Mouse (Mus musculus): ENCODE measurements at regions not wholly inside any gene's neighbourhood (a gene's known extent, or its start where the extent isn't known, plus 50 kb on each side); places are given as distances from the start of the nearest gene placed in this dataset.

- Histone ChIP-seq H3K36me3 (ENCODE audit: control insufficient read depth, insufficient read depth, low read length) (no peaks in the 10 kb centered on the region), H3K4me3 (ENCODE audit: low read depth, low read length) (no peak overlapping the region), H3K4me1 (ENCODE audit: control insufficient read depth, insufficient read depth, low read length) (no peaks in the 10 kb centered on the region), H3K9ac (ENCODE audit: low read length) (no peak overlapping the region), H3K9me3 (ENCODE audit: control insufficient read depth, low read length) (no peaks in the 10 kb centered on the region), H3K27me3 (ENCODE audit: control insufficient read depth, insufficient read depth, low read length) (no peaks in the 10 kb centered on the region), H3K4me2 (no peak overlapping the region), H3K27ac (ENCODE audit: low read depth, low read length) (no peak overlapping the region)
- no peak for ATAC-seq (ENCODE audit: low FRiP score)
- WGBS: 90% methylated on average over 3 of the region's 3 CpGs
- no peak for DNase-seq (ENCODE audit: low spot score, missing footprints)
Observed at GRCm38 (mm10) chr17:73036845-73037244, 70.9 kb upstream of the Lclat1 start.

- H3K36me3 ChIP-seq (ENCODE audit: control insufficient read depth, insufficient read depth, low read length): no peaks in the 10 kb centered on the region
- no peak overlapping the region for H3K4me3 ChIP-seq (ENCODE audit: low read depth, low read length)
- no peak overlapping the region for H3K4me2 ChIP-seq
- H3K27ac ChIP-seq (ENCODE audit: low read depth, low read length): no peak overlapping the region
- ATAC-seq (ENCODE audit: low FRiP score): no peak
- no peaks in the 10 kb centered on the region for H3K4me1 ChIP-seq (ENCODE audit: control insufficient read depth, insufficient read depth, low read length)
- H3K9ac ChIP-seq (ENCODE audit: low read length): no peak overlapping the region
- 90% methylated on average over 2 of the region's 2 CpGs for WGBS
- no peak for DNase-seq (ENCODE audit: low spot score, missing footprints)
- no peaks in the 10 kb centered on the region for H3K9me3 ChIP-seq (ENCODE audit: control insufficient read depth, low read length)
- no peaks in the 10 kb centered on the region for H3K27me3 ChIP-seq (ENCODE audit: control insufficient read depth, insufficient read depth, low read length)
Observed at GRCm38 (mm10) chr17:73038586-73038985, 69.2 kb upstream of the Lclat1 start.

- Histone ChIP-seq H3K27me3 (ENCODE audit: control insufficient read depth, insufficient read depth, low read length) (no peaks in the 10 kb centered on the region), H3K9ac (ENCODE audit: low read length) (no peak overlapping the region), H3K9me3 (ENCODE audit: control insufficient read depth, low read length) (no peaks in the 10 kb centered on the region), H3K4me3 (ENCODE audit: low read depth, low read length) (no peak overlapping the region), H3K36me3 (ENCODE audit: control insufficient read depth, insufficient read depth, low read length) (no peaks in the 10 kb centered on the region), H3K4me2 (no peak overlapping the region), H3K27ac (ENCODE audit: low read depth, low read length) (no peak overlapping the region), H3K4me1 (ENCODE audit: control insufficient read depth, insufficient read depth, low read length) (no peaks in the 10 kb centered on the region)
- ATAC-seq (ENCODE audit: low FRiP score) (no peak), DNase-seq (ENCODE audit: low spot score, missing footprints) (no peak)
- 79% methylated on average over 5 of the region's 5 CpGs for WGBS
Observed at GRCm38 (mm10) chr17:73044918-73045580, 62.7 kb upstream of the Lclat1 start.

GRCm38 (mm10) chr17:73046985-73047384, 60.8 kb upstream of the Lclat1 start:
- H3K4me1 ChIP-seq (ENCODE audit: control insufficient read depth, insufficient read depth, low read length): no peaks in the 10 kb centered on the region
- no peaks in the 10 kb centered on the region for H3K36me3 ChIP-seq (ENCODE audit: control insufficient read depth, insufficient read depth, low read length)
- WGBS: 64% methylated on average over 4 of the region's 4 CpGs
- H3K4me3 ChIP-seq (ENCODE audit: low read depth, low read length): no peak overlapping the region
- no peaks in the 10 kb centered on the region for H3K27me3 ChIP-seq (ENCODE audit: control insufficient read depth, insufficient read depth, low read length)
- no peaks in the 10 kb centered on the region for H3K9me3 ChIP-seq (ENCODE audit: control insufficient read depth, low read length)
- DNase-seq (ENCODE audit: low spot score, missing footprints) (no peak), ATAC-seq (ENCODE audit: low FRiP score) (no peak)
- H3K4me2 ChIP-seq: no peak overlapping the region
- no peak overlapping the region for H3K27ac ChIP-seq (ENCODE audit: low read depth, low read length)
- no peak overlapping the region for H3K9ac ChIP-seq (ENCODE audit: low read length)

- H3K4me2 ChIP-seq: no peak overlapping the region
- H3K9me3 ChIP-seq (ENCODE audit: control insufficient read depth, low read length): no peaks in the 10 kb centered on the region
- 81% methylated on average over 2 of the region's 2 CpGs for WGBS
- H3K27ac ChIP-seq (ENCODE audit: low read depth, low read length): no peak overlapping the region
- DNase-seq (ENCODE audit: low spot score, missing footprints) (no peak), ATAC-seq (ENCODE audit: low FRiP score) (no peak)
- H3K4me1 ChIP-seq (ENCODE audit: control insufficient read depth, insufficient read depth, low read length): no peaks in the 10 kb centered on the region
- H3K36me3 ChIP-seq (ENCODE audit: control insufficient read depth, insufficient read depth, low read length): no peaks in the 10 kb centered on the region
- H3K9ac ChIP-seq (ENCODE audit: low read length): no peak overlapping the region
- H3K27me3 ChIP-seq (ENCODE audit: control insufficient read depth, insufficient read depth, low read length): no peaks in the 10 kb centered on the region
- no peak overlapping the region for H3K4me3 ChIP-seq (ENCODE audit: low read depth, low read length)
Observed at GRCm38 (mm10) chr17:73048164-73048563, 59.6 kb upstream of the Lclat1 start.

GRCm38 (mm10) chr17:73052956-73053355, 54.8 kb upstream of the Lclat1 start:
- no peak overlapping the region for H3K27ac ChIP-seq (ENCODE audit: low read depth, low read length)
- H3K4me2 ChIP-seq: no peak overlapping the region
- no peak for DNase-seq (ENCODE audit: low spot score, missing footprints)
- H3K9me3 ChIP-seq (ENCODE audit: control insufficient read depth, low read length): no peaks in the 10 kb centered on the region
- H3K36me3 ChIP-seq (ENCODE audit: control insufficient read depth, insufficient read depth, low read length): no peaks in the 10 kb centered on the region
- no peak overlapping the region for H3K9ac ChIP-seq (ENCODE audit: low read length)
- no peak overlapping the region for H3K4me3 ChIP-seq (ENCODE audit: low read depth, low read length)
- ATAC-seq (ENCODE audit: low FRiP score): no peak
- H3K4me1 ChIP-seq (ENCODE audit: control insufficient read depth, insufficient read depth, low read length): no peaks in the 10 kb centered on the region
- WGBS: 94% methylated on average over 2 of the region's 2 CpGs
- H3K27me3 ChIP-seq (ENCODE audit: control insufficient read depth, insufficient read depth, low read length): no peaks in the 10 kb centered on the region

GRCm38 (mm10) chr17:73053479-73054215, 54.1 kb upstream of the Lclat1 start:
- Histone ChIP-seq H3K4me1 (ENCODE audit: control insufficient read depth, insufficient read depth, low read length) (no peaks in the 10 kb centered on the region), H3K27me3 (ENCODE audit: control insufficient read depth, insufficient read depth, low read length) (no peaks in the 10 kb centered on the region), H3K36me3 (ENCODE audit: control insufficient read depth, insufficient read depth, low read length) (no peaks in the 10 kb centered on the region), H3K4me3 (ENCODE audit: low read depth, low read length) (no peak overlapping the region), H3K27ac (ENCODE audit: low read depth, low read length) (no peak overlapping the region), H3K9me3 (ENCODE audit: control insufficient read depth, low read length) (no peaks in the 10 kb centered on the region), H3K9ac (ENCODE audit: low read length) (no peak overlapping the region), H3K4me2 (no peak overlapping the region)
- 63% methylated on average over 3 of the region's 3 CpGs for WGBS
- DNase-seq (ENCODE audit: low spot score, missing footprints) (no peak), ATAC-seq (ENCODE audit: low FRiP score) (no peak)

GRCm38 (mm10) chr17:73054226-73054625, 53.6 kb upstream of the Lclat1 start:
- no peak overlapping the region for H3K9ac ChIP-seq (ENCODE audit: low read length)
- H3K4me2 ChIP-seq: no peak overlapping the region
- H3K9me3 ChIP-seq (ENCODE audit: control insufficient read depth, low read length): no peaks in the 10 kb centered on the region
- DNase-seq (ENCODE audit: low spot score, missing footprints) (no peak), ATAC-seq (ENCODE audit: low FRiP score) (no peak)
- H3K27ac ChIP-seq (ENCODE audit: low read depth, low read length): no peak overlapping the region
- H3K4me1 ChIP-seq (ENCODE audit: control insufficient read depth, insufficient read depth, low read length): no peaks in the 10 kb centered on the region
- no peaks in the 10 kb centered on the region for H3K27me3 ChIP-seq (ENCODE audit: control insufficient read depth, insufficient read depth, low read length)
- no peak overlapping the region for H3K4me3 ChIP-seq (ENCODE audit: low read depth, low read length)
- no peaks in the 10 kb centered on the region for H3K36me3 ChIP-seq (ENCODE audit: control insufficient read depth, insufficient read depth, low read length)

GRCm38 (mm10) chr17:73055197-73055596, 52.6 kb upstream of the Lclat1 start:
- no peak overlapping the region for H3K4me3 ChIP-seq (ENCODE audit: low read depth, low read length)
- no peak for DNase-seq (ENCODE audit: low spot score, missing footprints)
- no peaks in the 10 kb centered on the region for H3K27me3 ChIP-seq (ENCODE audit: control insufficient read depth, insufficient read depth, low read length)
- WGBS: 78% methylated on average over 3 of the region's 3 CpGs
- no peak for ATAC-seq (ENCODE audit: low FRiP score)
- H3K4me2 ChIP-seq: no peak overlapping the region
- no peak overlapping the region for H3K9ac ChIP-seq (ENCODE audit: low read length)
- no peaks in the 10 kb centered on the region for H3K4me1 ChIP-seq (ENCODE audit: control insufficient read depth, insufficient read depth, low read length)
- H3K9me3 ChIP-seq (ENCODE audit: control insufficient read depth, low read length): no peaks in the 10 kb centered on the region
- no peak overlapping the region for H3K27ac ChIP-seq (ENCODE audit: low read depth, low read length)
- no peaks in the 10 kb centered on the region for H3K36me3 ChIP-seq (ENCODE audit: control insufficient read depth, insufficient read depth, low read length)

Data from midbrain, embryonic 11.5 days (tissue).